Mouse (Mus musculus) liver, postnatal 0 days (tissue): ENCODE measurements around the gene Slc22a14. TPM values are rescaled to one million over a fixed set of nuclear protein-coding genes. Genes with fewer than 3 reads are reported as not detected.

Experiments
- ATAC-seq: fragments of 200-750 bp; cut with Nextera tagmentation; 2 replicates; pipeline ENCODE4 v1.8.0; 2017; ENCODE audit warnings: mild to moderate bottlenecking, moderate library complexity
- DNase-seq: peaks from one replicate; pipeline ENCODE4 v3.0.0-alpha.2; 2016
- H3K27ac ChIP-seq: fragments of 300-500 bp; sonication (generic); 2 replicates; pipeline ENCODE4 v1.5.1; 2014; ENCODE audit warnings: antibody characterized with exemption, moderate library complexity, mild to moderate bottlenecking, low read depth
- H3K27me3 ChIP-seq: fragments of 300-500 bp; sonication (generic); 2 replicates; pipeline ENCODE4 v1.6.1; 2014; ENCODE audit warnings: low read length, control low read depth, mixed read lengths; ENCODE audit not compliant: insufficient read depth
- H3K36me3 ChIP-seq: fragments of 300-500 bp; sonication (generic); replicated peaks from 2 replicates; pipeline ENCODE4 v1.6.1; 2014; ENCODE audit warnings: mild to moderate bottlenecking, control low read depth, low read length, moderate library complexity, mixed read lengths; ENCODE audit not compliant: insufficient read depth
- H3K4me1 ChIP-seq: fragments of 300-500 bp; sonication (generic); 2 replicates; pipeline ENCODE4 v1.6.1; 2014; ENCODE audit warnings: antibody characterized with exemption, mild to moderate bottlenecking, control low read depth; ENCODE audit not compliant: insufficient read depth
- H3K4me2 ChIP-seq: fragments of 300-500 bp; sonication (generic); 2 replicates; pipeline ENCODE4 v1.6.1; 2014; ENCODE audit warnings: low read depth, mild to moderate bottlenecking, low read length, moderate library complexity, mixed read lengths
- H3K4me3 ChIP-seq: fragments of 300-500 bp; sonication (generic); 2 replicates; pipeline ENCODE4 v1.5.1; 2014; ENCODE audit warnings: low read depth, low read length
- H3K9ac ChIP-seq: fragments of 300-500 bp; sonication (generic); replicated peaks from 2 replicates; pipeline ENCODE4 v1.6.1; 2014; ENCODE audit warnings: mild to moderate bottlenecking, moderate library complexity
- H3K9me3 ChIP-seq: fragments of 300-500 bp; sonication (generic); 2 replicates; pipeline ENCODE4 v1.6.1; 2016; ENCODE audit warnings: mild to moderate bottlenecking, control low read depth, low read length, mixed read lengths
- CTCF ChIP-seq: sonication (generic); IDR thresholded peaks from 2 replicates; pipeline ENCODE4 v1.5.1; 2016; ENCODE audit warnings: antibody characterized with exemption, low read depth
- EP300 ChIP-seq: IDR thresholded peaks from 2 replicates; pipeline ENCODE4 v1.6.1; 2016; ENCODE audit warnings: antibody characterized with exemption, low read depth, mild to moderate bottlenecking
- WGBS: fragments of 180-500 bp; shearing (Covaris S2); extraction: QIAGEN DNeasy Blood & Tissue Kit; methylation state at CpG from one replicate; pipeline ENCODE4 v1.1.7; 2014; ENCODE audit not compliant: insufficient replicate concordance; 5-methylcytosine and 5-hydroxymethylcytosine counted together
- polyA plus RNA-seq: library from polyadenylated mRNA; unstranded; fragments of >200 nt; fragmentation: Nextera tagmentation; extraction: Ambion mirVana; gene quantifications from 2 replicates; pipeline ENCODE4 v1.2.1, GENCODE M21; 2015

The Slc22a14 gene
- polyA plus RNA-seq, 1 experiment from 2014 or later, result not detected

DNA sequence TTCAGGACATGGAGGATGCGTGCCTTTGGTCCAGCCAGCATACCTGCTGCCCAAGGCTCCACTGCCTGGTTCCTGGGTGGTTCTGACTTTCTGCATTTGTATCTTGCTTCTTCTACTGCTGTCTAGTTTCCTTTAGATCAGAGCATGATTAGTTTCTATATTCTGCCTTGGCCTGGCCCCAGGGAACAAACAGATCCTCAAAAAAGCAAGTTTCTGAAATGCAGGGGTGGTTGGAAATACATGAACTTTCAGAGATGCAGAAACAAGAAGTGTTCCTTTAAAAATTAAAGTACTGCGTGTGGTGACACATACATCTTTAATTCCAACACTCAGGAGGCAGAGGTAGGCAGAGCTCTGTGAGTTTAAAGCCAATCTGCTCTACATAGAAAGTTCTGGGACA is 30.5 kb downstream of the Slc22a14 start:
- DNase-seq (no peak), ATAC-seq (no peak)
- peaks cover 16% of the 10 kb centered on the region; the same call in 1 of the 2 replicates for H3K36me3 ChIP-seq
- H3K4me1 ChIP-seq, result peaks cover 18% of the 10 kb centered on the region
- H3K27me3 ChIP-seq, result no peaks in the 10 kb centered on the region
- 0 out of 2 replicates have a peak overlapping the region, but pooled peaks have one; percentile 2 for H3K4me2 ChIP-seq
- H3K27ac ChIP-seq, result peak overlapping the region; percentile 61; the same call in 1 of the 2 replicates
- 70% methylated on average over 2 of the region's 2 CpGs for WGBS
- H3K9ac ChIP-seq, result no peak overlapping the region
- H3K4me3 ChIP-seq, result no peak overlapping the region
- TF ChIP-seq CTCF (no peak), EP300 (no peak)
- H3K9me3 ChIP-seq, result no peaks in the 10 kb centered on the region

DNA sequence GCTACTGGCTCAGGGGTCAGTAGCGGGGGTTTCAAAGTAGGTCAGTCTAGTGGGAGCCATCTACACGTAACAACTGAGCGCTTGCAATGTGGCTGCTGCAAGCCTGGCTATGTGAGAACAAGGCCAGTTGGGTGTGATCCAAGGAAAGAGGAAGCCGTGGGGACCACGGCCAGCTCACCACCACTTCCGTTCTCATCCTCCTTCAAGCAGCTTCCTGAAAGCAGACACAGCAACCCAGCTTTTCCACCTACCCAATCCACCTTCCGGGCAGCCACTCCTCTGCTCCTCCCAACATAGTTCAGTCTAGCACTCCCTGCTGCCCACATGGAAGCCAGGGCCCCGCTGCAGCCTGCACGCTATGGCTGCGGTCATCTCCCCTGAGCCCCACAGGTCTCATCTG is 31.0 kb downstream of the Slc22a14 start:
- peak; percentile 58 for ATAC-seq
- 19% methylated on average over 10 of the region's 10 CpGs for WGBS
- peaks cover 16% of the 10 kb centered on the region; the same call in 1 of the 2 replicates for H3K36me3 ChIP-seq
- no peaks in the 10 kb centered on the region for H3K9me3 ChIP-seq
- TF ChIP-seq EP300 (no peak; the same call in 1 of the 2 replicates), CTCF (no peak)
- DNase-seq, result peak; percentile 57
- H3K27ac ChIP-seq, result peak overlapping the region; percentile 61
- peaks cover 15% of the 10 kb centered on the region for H3K4me1 ChIP-seq
- peak overlapping the region; percentile 2; the same call in 1 of the 2 replicates for H3K4me2 ChIP-seq
- H3K27me3 ChIP-seq, result no peaks in the 10 kb centered on the region
- no peak overlapping the region for H3K4me3 ChIP-seq
- no peak overlapping the region for H3K9ac ChIP-seq

DNA sequence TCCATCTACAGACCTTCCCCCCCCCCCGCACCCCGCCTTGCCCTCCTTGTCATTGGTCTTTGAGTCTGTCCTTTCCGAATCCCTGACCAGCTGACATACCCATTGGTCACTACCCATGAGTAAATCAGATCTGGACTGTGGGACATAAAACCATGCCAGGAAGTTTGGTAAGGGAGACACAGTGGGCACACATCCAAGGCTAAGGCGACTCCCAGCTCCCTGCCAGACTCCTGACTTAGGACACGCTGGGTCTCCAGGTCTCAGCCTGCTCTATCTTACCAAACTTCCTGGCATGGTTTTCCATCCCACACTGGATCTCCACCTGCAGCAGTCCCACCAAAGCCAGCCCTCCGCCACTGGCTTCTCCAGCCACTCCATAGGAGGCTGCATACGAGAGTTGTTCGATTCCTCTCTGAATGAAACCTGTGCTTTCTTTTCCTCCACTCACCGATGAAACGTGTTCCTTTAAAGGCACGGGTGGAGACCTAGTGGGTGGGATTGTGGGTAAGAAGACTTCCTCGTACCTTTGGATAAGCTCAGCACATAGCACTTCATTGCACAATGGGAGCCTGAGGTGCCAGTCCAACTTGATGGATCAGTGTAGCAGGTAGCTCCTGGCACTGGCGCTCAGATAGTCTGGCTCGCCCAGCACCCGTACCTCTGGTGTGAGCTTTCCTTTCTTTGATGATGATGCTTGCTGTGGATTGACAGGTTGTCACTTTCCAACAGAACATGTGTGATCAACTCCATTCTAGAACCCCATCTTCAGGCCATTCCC is 35.0 kb downstream of the Slc22a14 start:
- no peaks in the 10 kb centered on the region for H3K27me3 ChIP-seq
- ATAC-seq (no peak), DNase-seq (no peak)
- no peaks in the 10 kb centered on the region for H3K9me3 ChIP-seq
- WGBS, result 81% methylated on average over 15 of the region's 15 CpGs
- no peak overlapping the region for H3K9ac ChIP-seq
- H3K4me2 ChIP-seq, result no peak overlapping the region
- no peaks in the 10 kb centered on the region for H3K36me3 ChIP-seq
- TF ChIP-seq CTCF (no peak), EP300 (no peak)
- peaks cover 5% of the 10 kb centered on the region; the same call in 1 of the 2 replicates for H3K4me1 ChIP-seq
- no peak overlapping the region for H3K27ac ChIP-seq
- H3K4me3 ChIP-seq, result no peak overlapping the region

DNA sequence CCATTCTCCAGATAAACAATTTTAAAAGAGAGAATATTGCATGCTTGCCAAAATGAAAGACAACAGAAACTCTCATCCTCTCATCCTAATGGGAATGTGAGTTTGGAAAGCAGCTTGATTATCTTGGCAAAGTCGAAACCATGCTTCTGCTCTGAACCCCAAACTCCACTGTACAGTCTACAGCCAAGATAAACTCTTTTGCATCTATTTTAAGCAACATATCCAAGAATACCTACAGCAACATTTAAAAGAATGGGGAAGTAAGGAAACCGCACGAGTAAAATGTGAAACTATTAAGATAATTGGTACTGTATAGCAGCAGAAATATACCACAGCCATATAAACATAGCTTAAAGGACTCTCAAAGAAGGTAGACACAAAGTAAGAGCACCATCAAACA is 36.9 kb downstream of the Slc22a14 start:
- Histone ChIP-seq H3K27me3 (no peaks in the 10 kb centered on the region), H3K4me2 (no peak overlapping the region), H3K9ac (no peak overlapping the region), H3K4me1 (peaks cover 3% of the 10 kb centered on the region; the same call in 1 of the 2 replicates), H3K36me3 (no peaks in the 10 kb centered on the region), H3K9me3 (no peaks in the 10 kb centered on the region), H3K27ac (no peak overlapping the region), H3K4me3 (no peak overlapping the region)
- WGBS, result 30% methylated on average over 3 of the region's 3 CpGs
- ATAC-seq (no peak), DNase-seq (no peak)
- no peak for TF ChIP-seq EP300
- TF ChIP-seq CTCF, result no peak

DNA sequence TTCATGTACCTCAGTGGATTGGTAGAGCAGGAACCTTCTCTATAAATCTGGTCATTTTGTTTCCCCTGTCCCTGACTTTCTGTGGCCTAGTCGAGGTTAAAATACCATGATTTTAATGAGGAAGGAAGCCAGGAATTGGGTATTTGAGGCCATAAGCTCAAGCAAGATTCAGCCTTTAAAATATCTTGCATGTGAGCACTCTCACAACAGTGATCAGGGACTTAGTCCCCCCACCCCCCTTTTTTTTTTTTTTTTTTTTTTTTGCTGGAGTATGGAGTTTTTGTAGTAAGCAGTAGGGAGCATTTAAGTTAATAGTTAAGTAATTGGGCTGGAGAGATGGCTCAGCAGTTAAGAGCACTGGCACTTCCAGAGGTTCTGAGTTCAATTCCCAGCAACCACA is 41.2 kb downstream of the Slc22a14 start:
- Histone ChIP-seq H3K4me2 (peak overlapping the region; percentile 70), H3K9ac (no peak overlapping the region), H3K4me1 (peaks cover 13% of the 10 kb centered on the region), H3K27me3 (no peaks in the 10 kb centered on the region), H3K4me3 (no peak overlapping the region), H3K36me3 (no peaks in the 10 kb centered on the region), H3K27ac (peak overlapping the region; percentile 96; the same call in 1 of the 2 replicates), H3K9me3 (no peaks in the 10 kb centered on the region)
- WGBS, result 47% methylated on average over 1 of the region's 1 CpGs
- TF ChIP-seq CTCF, result no peak
- TF ChIP-seq EP300, result no peak
- ATAC-seq (no peak), DNase-seq (no peak)

DNA sequence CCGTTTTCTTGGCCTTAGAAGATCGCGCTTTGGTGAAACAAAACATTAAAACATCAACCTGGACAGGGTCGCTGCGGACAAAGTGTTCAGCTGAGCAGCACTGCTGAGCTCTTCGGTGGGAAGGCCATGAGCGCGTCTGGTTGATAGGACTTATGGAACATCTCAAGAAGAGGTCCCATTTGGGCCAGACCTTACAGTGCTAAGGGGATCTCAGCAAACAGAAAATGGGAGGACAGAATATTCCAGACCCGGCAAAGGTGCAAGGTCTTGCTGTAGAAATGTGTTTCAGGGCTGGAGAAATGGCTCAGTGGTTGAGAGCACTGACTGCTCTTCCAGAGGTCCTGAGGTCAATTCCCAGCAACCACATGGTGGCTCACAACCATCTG is 42.1 kb downstream of the Slc22a14 start:
- WGBS, result 2% methylated on average over 9 of the region's 9 CpGs
- peak overlapping the region; percentile 70 for H3K4me2 ChIP-seq
- TF ChIP-seq EP300, result no peak
- no peaks in the 10 kb centered on the region for H3K9me3 ChIP-seq
- peaks cover 13% of the 10 kb centered on the region for H3K4me1 ChIP-seq
- peak overlapping the region; percentile 82 for H3K4me3 ChIP-seq
- DNase-seq, result no peak
- no peaks in the 10 kb centered on the region for H3K27me3 ChIP-seq
- no peaks in the 10 kb centered on the region; the same call in 1 of the 2 replicates for H3K36me3 ChIP-seq
- no peak for ATAC-seq
- peak overlapping the region; percentile 96 for H3K27ac ChIP-seq
- H3K9ac ChIP-seq, result peak overlapping the region; percentile 69
